Mouse (Mus musculus) cerebellum, adult 8-10 months (tissue): Measurements from ENCODE around the gene Hc.

Experiments
- DNase-seq: peaks from one replicate; pipeline ENCODE4 v3.0.0; 2022

Gene Hc

GRCm38 (mm10) chr2:35061338-35061737 lies at the start of gene Hc:
Gene Hc, minus strand, starts transcription at chr2:35061438.
- no peak for DNase-seq

GRCm38 (mm10) chr2:35110521-35110920 lies 49.3 kb upstream of the Hc start:
- DNase-seq, result no peak

GRCm38 (mm10) chr2:35109924-35110304 lies 48.7 kb upstream of the Hc start:
- no peak for DNase-seq

- DNase-seq, result peak; percentile 96
Measured at GRCm38 (mm10) chr2:35109141-35109923, 48.1 kb upstream of the Hc start, which contains the start of gene Cntrl. Gene Cntrl, plus strand, starts transcription at chr2:35109492.

- no peak for DNase-seq
Measured at GRCm38 (mm10) chr2:35108712-35109111, 47.5 kb upstream of the Hc start.

- DNase-seq, result peak; percentile 8
Measured at GRCm38 (mm10) chr2:35107984-35108635, 46.9 kb upstream of the Hc start.

- DNase-seq, result no peak
Measured at GRCm38 (mm10) chr2:35104843-35105242, 43.6 kb upstream of the Hc start.

- DNase-seq, result no peak
Measured at GRCm38 (mm10) chr2:35103558-35103957, 42.3 kb upstream of the Hc start.

GRCm38 (mm10) chr2:35102777-35103176 lies 41.5 kb upstream of the Hc start:
- no peak for DNase-seq

- no peak for DNase-seq
Measured at GRCm38 (mm10) chr2:35101443-35101842, 40.2 kb upstream of the Hc start, which contains the start of gene AI182371. Gene AI182371, minus strand, starts transcription at chr2:35101543.

- DNase-seq, result no peak
Measured at GRCm38 (mm10) chr2:35100529-35100928, 39.3 kb upstream of the Hc start.

GRCm38 (mm10) chr2:35087418-35087817 lies 26.2 kb upstream of the Hc start:
- no peak for DNase-seq

GRCm38 (mm10) chr2:35079166-35079565 lies 17.9 kb upstream of the Hc start:
- no peak for DNase-seq

- DNase-seq, result no peak
Measured at GRCm38 (mm10) chr2:35074328-35074727, 13.1 kb upstream of the Hc start.

GRCm38 (mm10) chr2:35072547-35072946 lies 11.3 kb upstream of the Hc start:
- DNase-seq, result no peak

- DNase-seq, result no peak
Measured at GRCm38 (mm10) chr2:35070275-35070674, 9.0 kb upstream of the Hc start.

GRCm38 (mm10) chr2:35069124-35069523 lies 7.9 kb upstream of the Hc start:
- no peak for DNase-seq

GRCm38 (mm10) chr2:35067117-35067516 lies 5.9 kb upstream of the Hc start:
- DNase-seq, result no peak

GRCm38 (mm10) chr2:35066525-35067082 lies 5.4 kb upstream of the Hc start:
- no peak for DNase-seq

GRCm38 (mm10) chr2:35063333-35064030 lies 2.2 kb upstream of the Hc start:
- no peak for DNase-seq

GRCm38 (mm10) chr2:35060897-35061296 lies 341 bp downstream of the Hc start:
- no peak for DNase-seq

- DNase-seq, result no peak
Measured at GRCm38 (mm10) chr2:35060256-35060655, 982 bp downstream of the Hc start.

GRCm38 (mm10) chr2:35058325-35058724 lies 2.9 kb downstream of the Hc start:
- DNase-seq, result no peak
